ENCODE assay signal across 8 mouse cellular contexts in the genomic region with DNA sequence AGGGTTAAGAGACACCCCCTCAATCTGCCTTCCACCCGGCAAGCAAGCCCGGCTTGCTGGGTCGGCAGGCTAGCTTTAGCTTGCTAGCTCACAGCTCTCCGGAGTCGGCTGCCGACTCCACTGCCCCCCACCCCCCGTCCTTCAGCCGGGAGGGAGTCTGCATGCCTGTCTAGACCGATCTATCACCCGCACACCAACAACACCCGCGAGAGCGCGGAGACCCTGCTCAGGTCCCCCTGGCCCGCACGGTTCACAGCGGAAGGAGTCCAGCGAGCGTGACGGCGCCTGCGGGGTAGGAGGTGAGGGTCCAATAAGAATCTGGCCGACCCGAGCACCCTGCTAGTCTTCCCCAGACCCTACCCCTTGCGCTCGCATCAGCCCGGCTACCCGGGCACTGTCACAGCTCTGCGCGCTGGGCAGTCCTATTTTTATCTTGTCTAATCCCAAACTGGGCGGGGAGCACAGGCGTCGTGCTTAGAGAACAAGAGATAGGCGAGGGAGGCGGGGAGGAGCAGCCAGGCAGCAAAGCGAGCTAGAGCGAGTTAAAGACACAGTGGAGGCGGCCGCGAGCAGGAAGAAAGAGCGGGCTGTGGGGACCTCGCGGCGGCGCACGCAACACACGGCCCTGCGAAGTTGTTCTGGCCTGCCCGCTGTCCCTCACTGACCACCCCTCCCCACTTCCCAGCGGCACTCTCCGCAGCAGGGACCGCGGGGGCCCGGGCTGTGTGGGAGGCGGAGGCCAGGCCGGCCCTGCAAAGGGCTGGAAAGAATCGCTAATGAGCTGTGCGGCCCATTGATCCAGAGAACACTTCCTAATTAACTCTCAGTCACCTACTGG.
DNase-seq lines count a peak whose midpoint lies in the region; ATAC-seq and TF ChIP-seq lines count a peak whose summit lies in the region.

No protein-coding gene starts in this region.

- peaks cover 37% of the 10 kb centered on the region for H3K36me3 ChIP-seq in G1E (replicated peaks)
- H3K36me3 ChIP-seq in lung, embryonic 15.5 days = no peaks in the 10 kb centered on the region

- whole genome bisulfite sequencing in lung, embryonic 15.5 days = 2% methylated on average over 53 of the region's 58 CpGs
- WGBS in olfactory bulb, adult 2 months = 2% methylated on average over 58 of the region's 58 CpGs

- H3K4me2 ChIP-seq in lung, embryonic 15.5 days = peak overlapping the region; percentile 78

- DNase-seq in G1E (ENCODE audit: low spot score) = no peak
- peak; percentile 47 for DNase-seq in c-Kit-negative CD71-positive TER-119-positive erythroid progenitor cells, embryonic 14.5 days (ENCODE audit: low read depth, low spot score)
- peak; percentile 63 to 72 for DNase-seq in heart, postnatal 10 days
- DNase-seq in kidney, postnatal 25 days = peak; percentile 65 to 75
- DNase-seq in thymus, postnatal 25 days = peak; percentile 54

- H3K9me3 ChIP-seq in G1E (replicated peaks) = no peaks in the 10 kb centered on the region
- H3K9me3 ChIP-seq in lung, embryonic 15.5 days = no peaks in the 10 kb centered on the region

- intact Hi-C loops in heart, postnatal 10 days (cut with DNase I) = loop anchor here (5.0 kb wide), 1 partner anchor 70 kb away; no protein-coding TSS in a partner anchor

- TF ChIP-seq CTCF in G1E (IDR thresholded peaks at IDR 0.05; ENCODE audit: low read depth, low read length) = no peak
- TF ChIP-seq CTCF in olfactory bulb, adult 2 months (IDR thresholded peaks at IDR 0.05; ENCODE audit: insufficient read depth, low read depth, low read length) = no peak

- no peak for TF ChIP-seq POLR2A in olfactory bulb, adult 2 months (IDR thresholded peaks at IDR 0.05; ENCODE audit: insufficient read depth, low read depth, low read length)

- peak overlapping the region; percentile 83 for H3K4me3 ChIP-seq in G1E (ENCODE audit: low read depth, low read length)
- peak overlapping the region; percentile 61 for H3K4me3 ChIP-seq in lung, embryonic 15.5 days
- H3K4me3 ChIP-seq in olfactory bulb, adult 2 months (ENCODE audit: insufficient read depth, low read depth, low read length) = peak overlapping the region; percentile 73

- H3K27ac ChIP-seq in lung, embryonic 15.5 days = peak overlapping the region; percentile 66
- peak overlapping the region; percentile 95 for H3K27ac ChIP-seq in olfactory bulb, adult 2 months (ENCODE audit: insufficient read depth, low read depth, low read length)

- peaks cover 32% of the 10 kb centered on the region for H3K4me1 ChIP-seq in G1E (ENCODE audit: insufficient read depth, low read depth, low read length)
- peaks cover 45% of the 10 kb centered on the region for H3K4me1 ChIP-seq in lung, embryonic 15.5 days
- H3K4me1 ChIP-seq in olfactory bulb, adult 2 months (ENCODE audit: control insufficient read depth, insufficient read depth, low read length) = peaks cover 21% of the 10 kb centered on the region

- no peaks in the 10 kb centered on the region for H3K27me3 ChIP-seq in G1E (ENCODE audit: insufficient read depth, low read length)
- peaks cover 56% of the 10 kb centered on the region for H3K27me3 ChIP-seq in lung, embryonic 15.5 days

- ATAC-seq in G1E (ENCODE audit: extremely low read depth, insufficient number of reproducible peaks, low FRiP score, poor library complexity, severe bottlenecking) = peak; percentile 65
- ATAC-seq in erythroid progenitor cell, adult 5-6 weeks (replicated peaks; ENCODE audit: low FRiP score, poor library complexity, severe bottlenecking) = peak; percentile 88
- peak; percentile 60 for ATAC-seq in lung, embryonic 15.5 days (ENCODE audit: borderline replicate concordance, extremely low read depth, low FRiP score, low TSS enrichment)

- H3K9ac ChIP-seq in lung, embryonic 15.5 days = peak overlapping the region; percentile 47
